Mouse (Mus musculus) adrenal gland (tissue): ENCODE data around the gene Gm20721.
"Not testable (repeated sequence)": the region's sequence is repeated elsewhere in the genome, so short reads cannot be mapped to it uniquely, and the experiment has no call there.

ENCODE experiments used
- intact Hi-C: fragments of 180-260 bp; cut with DNase I; formaldehyde crosslinking; loops from one replicate; pipeline ENCODE4 v1.15.1; 2025
- long read RNA-seq, 2 experiments: library from polyadenylated mRNA; unstranded; transcript quantifications; one replicate each; pipeline ENCODE4 v2.0.0; 2020; ENCODE audit warnings: borderline replicate concordance in 1 of 2; ENCODE audit not compliant: insufficient replicate concordance in 1 of 2

Gm20721 gene
- long read RNA-seq, experiment 1, partial matches to known transcripts = 0 of 3 reads
- long read RNA-seq, experiment 1, other reads (novel, unspliced or antisense) = 3 of 3 reads
- long read RNA-seq, experiment 2, partial matches to known transcripts = 0 of 3 reads
- long read RNA-seq, experiment 2, other reads (novel, unspliced or antisense) = 3 of 3 reads

GRCm38 (mm10) chr2:174346612-174346998 is at the start of gene Gm20721:
Gene Gm20721 (minus strand): TSS chr2:174346712.
- intact Hi-C loops = no loop called here

- intact Hi-C loops = no loop called here
Measured at GRCm38 (mm10) chr2:174393383-174393782, 46.9 kb upstream of the Gm20721 start.

GRCm38 (mm10) chr2:174392554-174392953 is 46.0 kb upstream of the Gm20721 start:
- intact Hi-C loops = no loop called here

- intact Hi-C loops = no loop called here
Measured at GRCm38 (mm10) chr2:174391936-174392335, 45.4 kb upstream of the Gm20721 start.

- intact Hi-C loops = no loop called here
Measured at GRCm38 (mm10) chr2:174381021-174381420, 34.5 kb upstream of the Gm20721 start.

GRCm38 (mm10) chr2:174366571-174366970 is 20.1 kb upstream of the Gm20721 start:
- intact Hi-C loops = no loop called here

- intact Hi-C loops = no loop called here
Measured at GRCm38 (mm10) chr2:174359656-174360055, 13.1 kb upstream of the Gm20721 start.

- intact Hi-C loops = no loop called here
Measured at GRCm38 (mm10) chr2:174358516-174358915, 12.0 kb upstream of the Gm20721 start.

GRCm38 (mm10) chr2:174346999-174347668 is 622 bp upstream of the Gm20721 start:
- intact Hi-C loops = not testable (repeated sequence)

GRCm38 (mm10) chr2:174344996-174345395 is 1.5 kb downstream of the Gm20721 start:
- intact Hi-C loops = no loop called here

- intact Hi-C loops = no loop called here
Measured at GRCm38 (mm10) chr2:174344003-174344655, 2.4 kb downstream of the Gm20721 start.

- intact Hi-C loops = no loop called here
Measured at GRCm38 (mm10) chr2:174343566-174343965, 2.9 kb downstream of the Gm20721 start.

GRCm38 (mm10) chr2:174342793-174343400 is 3.6 kb downstream of the Gm20721 start:
- intact Hi-C loops = no loop called here

GRCm38 (mm10) chr2:174340893-174341580 is 5.5 kb downstream of the Gm20721 start:
- intact Hi-C loops = no loop called here

GRCm38 (mm10) chr2:174340229-174340892 is 6.2 kb downstream of the Gm20721 start:
- intact Hi-C loops = no loop called here

- intact Hi-C loops = no loop called here
Measured at GRCm38 (mm10) chr2:174339701-174340100, 6.8 kb downstream of the Gm20721 start.

GRCm38 (mm10) chr2:174337275-174337674 is 9.2 kb downstream of the Gm20721 start:
- intact Hi-C loops = no loop called here

GRCm38 (mm10) chr2:174334415-174334814 is 12.1 kb downstream of the Gm20721 start:
- intact Hi-C loops = no loop called here

- intact Hi-C loops = no loop called here
Measured at GRCm38 (mm10) chr2:174333239-174333890, 13.1 kb downstream of the Gm20721 start.

GRCm38 (mm10) chr2:174331282-174332030 is 15.1 kb downstream of the Gm20721 start:
- intact Hi-C loops = no loop called here
